Mouse (Mus musculus): ENCODE results near the gene Pex11b.

DNA sequence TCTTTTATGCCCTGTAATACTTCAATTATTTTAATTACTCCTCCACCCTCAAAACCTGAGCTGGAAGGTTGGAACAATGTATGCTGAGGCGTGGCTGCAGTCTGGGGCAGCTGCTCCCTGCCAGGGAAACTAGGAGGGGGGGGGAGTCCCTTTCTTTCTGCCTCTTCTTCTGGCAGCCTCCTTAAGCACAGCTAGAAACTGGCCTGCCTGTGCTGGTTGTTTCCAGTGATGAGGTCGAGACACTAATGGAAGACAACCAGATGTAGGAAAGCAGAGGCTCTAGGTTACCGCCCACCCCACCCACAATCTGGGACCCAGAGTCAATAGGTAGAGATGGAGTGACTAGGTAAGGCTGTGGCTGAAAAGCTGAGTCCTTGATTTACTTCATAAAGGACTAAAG, 40.5 kb downstream of the Pex11b start:
- no peak for TF ChIP-seq CTCF (IDR thresholded peaks at IDR 0.05; ENCODE audit: control insufficient read depth, insufficient read depth, insufficient read length)
- TF ChIP-seq MAX (IDR thresholded peaks at IDR 0.05) = no peak
- TF ChIP-seq USF1 (IDR thresholded peaks at IDR 0.05; ENCODE audit: low read depth) = no peak
- no peak for TF ChIP-seq MYOD1 (IDR thresholded peaks at IDR 0.05; ENCODE audit: control insufficient read depth, insufficient read length, low read depth)
